Mouse (Mus musculus): ENCODE data around the gene Umod.

Umod gene

GRCm38 (mm10) chr7:119479256-119479655 is at the start of gene Umod:
Umod (minus strand) TSS chr7:119479282.
- DNase-seq (ENCODE audit: low spot score in 2 of 2) = no peak

GRCm38 (mm10) chr7:119528617-119529016 is 49.5 kb upstream of the Umod start:
- DNase-seq (ENCODE audit: low spot score in 2 of 2) = no peak

- no peak for DNase-seq (ENCODE audit: low spot score in 2 of 2)
Observed at GRCm38 (mm10) chr7:119527548-119527947, 48.5 kb upstream of the Umod start.

GRCm38 (mm10) chr7:119527135-119527534 is 48.1 kb upstream of the Umod start:
- no peak for DNase-seq (ENCODE audit: low spot score in 2 of 2)

- DNase-seq (ENCODE audit: low spot score in 2 of 2) = no peak
Observed at GRCm38 (mm10) chr7:119526486-119526885, 47.4 kb upstream of the Umod start.

GRCm38 (mm10) chr7:119525881-119526281 is 46.8 kb upstream of the Umod start:
- no peak for DNase-seq (ENCODE audit: low spot score in 2 of 2)

- DNase-seq (ENCODE audit: low spot score in 2 of 2) = no peak
Observed at GRCm38 (mm10) chr7:119523389-119523788, 44.3 kb upstream of the Umod start, which contains the start of gene Pdilt. Pdilt (minus strand) TSS chr7:119523489.

- no peak for DNase-seq (ENCODE audit: low spot score in 2 of 2)
Observed at GRCm38 (mm10) chr7:119522385-119522784, 43.3 kb upstream of the Umod start.

- no peak for DNase-seq (ENCODE audit: low spot score in 2 of 2)
Observed at GRCm38 (mm10) chr7:119521816-119522215, 42.7 kb upstream of the Umod start.

- DNase-seq (ENCODE audit: low spot score in 2 of 2) = peak in 1 of 2 experiments; percentile 3
Observed at GRCm38 (mm10) chr7:119519654-119520053, 40.6 kb upstream of the Umod start.

- DNase-seq (ENCODE audit: low spot score in 2 of 2) = no peak
Observed at GRCm38 (mm10) chr7:119519163-119519562, 40.1 kb upstream of the Umod start, which contains the start of gene Acsm5. Acsm5 (plus strand) TSS chr7:119519463.

- DNase-seq (ENCODE audit: low spot score in 2 of 2) = no peak
Observed at GRCm38 (mm10) chr7:119516272-119516558, 37.1 kb upstream of the Umod start.

- DNase-seq (ENCODE audit: low spot score in 2 of 2) = no peak
Observed at GRCm38 (mm10) chr7:119515492-119516271, 36.6 kb upstream of the Umod start.

- no peak for DNase-seq (ENCODE audit: low spot score in 2 of 2)
Observed at GRCm38 (mm10) chr7:119513056-119513455, 34.0 kb upstream of the Umod start.

GRCm38 (mm10) chr7:119511143-119511542 is 32.1 kb upstream of the Umod start:
- no peak for DNase-seq (ENCODE audit: low spot score in 2 of 2)

GRCm38 (mm10) chr7:119490041-119490780 is 11.1 kb upstream of the Umod start:
- DNase-seq (ENCODE audit: low spot score in 2 of 2) = no peak

GRCm38 (mm10) chr7:119486683-119487082 is 7.6 kb upstream of the Umod start:
- DNase-seq (ENCODE audit: low spot score in 2 of 2) = no peak

GRCm38 (mm10) chr7:119484154-119484553 is 5.1 kb upstream of the Umod start:
- DNase-seq (ENCODE audit: low spot score in 2 of 2) = no peak

- no peak for DNase-seq (ENCODE audit: low spot score in 2 of 2)
Observed at GRCm38 (mm10) chr7:119476500-119477389, 2.3 kb downstream of the Umod start.

GRCm38 (mm10) chr7:119459185-119459584 is 19.9 kb downstream of the Umod start, which contains the start of gene Gp2:
Gp2 (minus strand) TSS chr7:119459285.
- DNase-seq (ENCODE audit: low spot score in 2 of 2) = no peak

- DNase-seq (ENCODE audit: low spot score in 2 of 2) = no peak
Observed at GRCm38 (mm10) chr7:119454192-119454591, 24.9 kb downstream of the Umod start.

GRCm38 (mm10) chr7:119443849-119444248 is 35.2 kb downstream of the Umod start:
- no peak for DNase-seq (ENCODE audit: low spot score in 2 of 2)
